Mouse (Mus musculus): ENCODE data around the gene Adgb. TPM values are rescaled to one million over a fixed set of nuclear protein-coding genes. Genes with fewer than 3 reads are reported as not detected.
"Not testable (repeated sequence)": the region's sequence is repeated elsewhere in the genome, so short reads cannot be mapped to it uniquely, and the experiment has no call there.

The Adgb gene
- 0.09 and 0.11 TPM in 2 replicates for polyA plus RNA-seq (2015; fragmentation: Nextera tagmentation; extraction: Ambion mirVana)

- H3K4me2 ChIP-seq = peak within 1 kb of the TSS; percentile 54
- H3K9me3 ChIP-seq (replicated peaks) = no peaks in the 10 kb centered on the region
Measured at GRCm38 (mm10) chr10:10471961-10472610, at the start of gene Adgb. Adgb (minus strand) TSS chr10:10472326.

GRCm38 (mm10) chr10:10480139-10480538, 8.0 kb upstream of the Adgb start:
- no peak for ATAC-seq
- WGBS = 89% methylated on average over 1 of the region's 1 CpGs

More at GRCm38 (mm10) chr10:10471961-10472610, at the start of gene Adgb:
- Histone ChIP-seq H3K9ac (peak within 1 kb of the TSS; percentile 31; the same call in 1 of the 2 replicates), H3K27me3 (no peaks in the 10 kb centered on the region), H3K27ac (no peak within 1 kb of the TSS), H3K36me3 (ENCODE audit: poor library complexity, severe bottlenecking) (no peaks in the 10 kb centered on the region), H3K4me3 (peak within 1 kb of the TSS; percentile 23), H3K4me1 (peaks cover 15% of the 10 kb centered on the region)
- 10% methylated on average over 22 of the region's 22 CpGs for WGBS
- ATAC-seq = peak; percentile 93

GRCm38 (mm10) chr10:10477429-10477828, 5.3 kb upstream of the Adgb start:
- not testable (repeated sequence) for H3K9ac ChIP-seq; ATAC-seq; H3K4me1 ChIP-seq; H3K4me3 ChIP-seq; H3K27ac ChIP-seq; H3K9me3 ChIP-seq (replicated peaks); H3K36me3 ChIP-seq (ENCODE audit: poor library complexity, severe bottlenecking); H3K4me2 ChIP-seq; H3K27me3 ChIP-seq
- 62% methylated on average over 10 of the region's 10 CpGs for WGBS

More at GRCm38 (mm10) chr10:10480139-10480538, 8.0 kb upstream of the Adgb start:
- H3K4me1 ChIP-seq = no peaks in the 10 kb centered on the region
- H3K4me2 ChIP-seq = no peak overlapping the region
- no peaks in the 10 kb centered on the region for H3K9me3 ChIP-seq (replicated peaks)
- H3K9ac ChIP-seq = no peak overlapping the region
- H3K27ac ChIP-seq = no peak overlapping the region
- H3K36me3 ChIP-seq (ENCODE audit: poor library complexity, severe bottlenecking) = no peaks in the 10 kb centered on the region
- no peak overlapping the region for H3K4me3 ChIP-seq
- H3K27me3 ChIP-seq = no peaks in the 10 kb centered on the region

DNA sequence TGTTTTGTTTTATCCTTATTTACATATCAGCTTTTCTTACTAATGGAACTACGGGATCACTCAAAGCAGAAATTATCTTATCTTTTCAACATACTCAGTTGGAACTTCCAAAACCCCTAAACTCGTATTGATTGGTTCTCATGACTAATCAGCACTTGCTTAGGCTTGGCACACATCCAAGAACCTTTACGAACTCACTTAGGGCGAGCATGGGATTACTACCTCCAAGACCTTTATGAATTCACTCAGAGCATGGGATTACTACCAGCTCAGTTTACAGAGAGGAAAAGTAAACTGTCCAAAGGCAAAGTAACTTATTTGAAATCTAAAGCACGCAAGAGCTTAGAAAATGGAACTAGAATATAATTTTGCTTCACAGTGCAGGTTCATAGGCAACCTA, 4.8 kb upstream of the Adgb start:
- Histone ChIP-seq H3K4me2 (no peak overlapping the region), H3K27me3 (no peaks in the 10 kb centered on the region), H3K36me3 (ENCODE audit: poor library complexity, severe bottlenecking) (no peaks in the 10 kb centered on the region), H3K4me1 (peaks cover 8% of the 10 kb centered on the region), H3K9me3 (replicated peaks) (no peaks in the 10 kb centered on the region), H3K4me3 (no peak overlapping the region), H3K9ac (no peak overlapping the region), H3K27ac (no peak overlapping the region)
- 54% methylated on average over 5 of the region's 5 CpGs for WGBS
- ATAC-seq = no peak

DNA sequence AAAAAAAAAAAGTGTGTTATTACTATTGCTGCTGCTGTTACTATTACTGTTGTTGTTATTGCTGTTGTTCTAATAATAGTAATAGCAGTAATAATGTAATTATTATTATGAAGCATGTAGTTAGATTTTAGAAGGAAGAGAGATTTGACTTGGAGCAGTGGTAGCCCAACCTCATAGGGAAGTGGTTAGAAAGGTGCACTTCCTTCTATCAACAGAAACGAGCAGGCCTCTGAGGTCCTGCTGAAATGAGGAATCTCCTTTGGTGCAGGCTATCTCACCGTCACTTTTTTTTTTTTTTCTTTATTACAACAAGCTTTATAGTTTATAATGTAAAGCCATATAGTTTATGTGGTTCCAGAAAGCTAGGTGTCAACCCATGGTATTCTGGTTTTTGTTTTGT, 4.4 kb upstream of the Adgb start:
- Histone ChIP-seq H3K4me2 (no peak overlapping the region), H3K9me3 (replicated peaks) (no peaks in the 10 kb centered on the region)

GRCm38 (mm10) chr10:10468699-10469547, 3.2 kb downstream of the Adgb start:
- H3K27me3 ChIP-seq = no peaks in the 10 kb centered on the region
- ATAC-seq = peak; percentile 41; the same call in 1 of the 2 replicates
- H3K4me1 ChIP-seq = peaks cover 15% of the 10 kb centered on the region
- H3K27ac ChIP-seq = no peak overlapping the region
- no peak overlapping the region for H3K9ac ChIP-seq
- WGBS = 60% methylated on average over 6 of the region's 6 CpGs
- no peaks in the 10 kb centered on the region for H3K36me3 ChIP-seq (ENCODE audit: poor library complexity, severe bottlenecking)
- H3K4me2 ChIP-seq = no peak overlapping the region
- H3K4me3 ChIP-seq = no peak overlapping the region
- no peaks in the 10 kb centered on the region for H3K9me3 ChIP-seq (replicated peaks)

More for the DNA sequence above, 4.4 kb upstream of the Adgb start:
- ATAC-seq = no peak
- H3K36me3 ChIP-seq (ENCODE audit: poor library complexity, severe bottlenecking) = no peaks in the 10 kb centered on the region
- H3K4me3 ChIP-seq = no peak overlapping the region
- H3K27me3 ChIP-seq = no peaks in the 10 kb centered on the region
- H3K9ac ChIP-seq = no peak overlapping the region
- 78% methylated on average over 2 of the region's 2 CpGs for WGBS
- peaks cover 9% of the 10 kb centered on the region for H3K4me1 ChIP-seq
- H3K27ac ChIP-seq = no peak overlapping the region

DNA sequence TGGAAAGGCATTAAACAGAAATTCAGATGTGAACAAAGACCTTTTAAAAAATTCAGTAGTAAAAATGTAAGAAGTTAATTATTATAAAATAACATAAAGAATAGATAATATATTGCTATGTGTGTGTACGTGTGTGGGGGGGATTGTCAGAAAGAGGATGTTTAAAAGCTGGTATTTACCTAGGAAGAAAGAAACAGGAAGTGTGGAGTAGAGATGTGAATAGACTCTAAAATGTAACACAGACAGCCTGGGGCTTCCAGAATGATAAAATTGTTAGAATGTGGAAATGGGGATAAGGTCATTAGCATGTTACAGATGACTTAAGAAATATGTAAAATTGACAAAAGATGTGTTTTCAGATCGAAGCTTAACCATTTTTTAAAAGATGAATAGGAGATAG, 12.0 kb downstream of the Adgb start:
- H3K9ac ChIP-seq = no peak overlapping the region
- H3K4me2 ChIP-seq = no peak overlapping the region
- no peaks in the 10 kb centered on the region for H3K9me3 ChIP-seq (replicated peaks)
- 81% methylated on average over 2 of the region's 2 CpGs for WGBS
- H3K4me3 ChIP-seq = no peak overlapping the region
- ATAC-seq = no peak
- H3K4me1 ChIP-seq = no peaks in the 10 kb centered on the region
- no peaks in the 10 kb centered on the region for H3K27me3 ChIP-seq
- H3K27ac ChIP-seq = no peak overlapping the region
- H3K36me3 ChIP-seq (ENCODE audit: poor library complexity, severe bottlenecking) = no peaks in the 10 kb centered on the region

GRCm38 (mm10) chr10:10456991-10457390, 15.1 kb downstream of the Adgb start:
- no peak overlapping the region for H3K27ac ChIP-seq
- WGBS = 92% methylated on average over 5 of the region's 5 CpGs
- no peaks in the 10 kb centered on the region for H3K4me1 ChIP-seq
- no peaks in the 10 kb centered on the region for H3K9me3 ChIP-seq (replicated peaks)
- no peak for ATAC-seq
- H3K27me3 ChIP-seq = no peaks in the 10 kb centered on the region
- no peaks in the 10 kb centered on the region for H3K36me3 ChIP-seq (ENCODE audit: poor library complexity, severe bottlenecking)
- no peak overlapping the region for H3K9ac ChIP-seq
- H3K4me2 ChIP-seq = no peak overlapping the region
- H3K4me3 ChIP-seq = no peak overlapping the region

GRCm38 (mm10) chr10:10449067-10449466, 23.1 kb downstream of the Adgb start:
- Histone ChIP-seq H3K9ac (no peak overlapping the region), H3K36me3 (ENCODE audit: poor library complexity, severe bottlenecking) (no peaks in the 10 kb centered on the region), H3K27me3 (no peaks in the 10 kb centered on the region; the same call in 1 of the 2 replicates), H3K27ac (no peak overlapping the region), H3K9me3 (replicated peaks) (no peaks in the 10 kb centered on the region), H3K4me2 (no peak overlapping the region), H3K4me3 (no peak overlapping the region), H3K4me1 (0 out of 2 replicates have a peak, but pooled peaks cover 6% of the 10 kb centered on the region)
- WGBS = 83% methylated on average over 3 of the region's 3 CpGs
- no peak for ATAC-seq

GRCm38 (mm10) chr10:10444841-10445466, 27.2 kb downstream of the Adgb start:
- Histone ChIP-seq H3K9ac (no peak overlapping the region), H3K27me3 (no peaks in the 10 kb centered on the region; the same call in 1 of the 2 replicates), H3K4me2 (no peak overlapping the region), H3K9me3 (replicated peaks) (no peaks in the 10 kb centered on the region), H3K4me1 (0 out of 2 replicates have a peak, but pooled peaks cover 6% of the 10 kb centered on the region), H3K36me3 (ENCODE audit: poor library complexity, severe bottlenecking) (no peaks in the 10 kb centered on the region), H3K27ac (no peak overlapping the region), H3K4me3 (no peak overlapping the region)
- 27% methylated on average over 3 of the region's 3 CpGs for WGBS
- ATAC-seq = 0 out of 2 replicates have a peak, but pooled peaks have one; percentile 45

GRCm38 (mm10) chr10:10443558-10443957, 28.6 kb downstream of the Adgb start:
- no peaks in the 10 kb centered on the region for H3K36me3 ChIP-seq (ENCODE audit: poor library complexity, severe bottlenecking)
- no peak overlapping the region for H3K27ac ChIP-seq
- no peak overlapping the region for H3K9ac ChIP-seq
- H3K4me1 ChIP-seq = 0 out of 2 replicates have a peak, but pooled peaks cover 6% of the 10 kb centered on the region
- H3K27me3 ChIP-seq = no peaks in the 10 kb centered on the region
- ATAC-seq = no peak
- no peaks in the 10 kb centered on the region for H3K9me3 ChIP-seq (replicated peaks)
- no peak overlapping the region for H3K4me3 ChIP-seq
- H3K4me2 ChIP-seq = no peak overlapping the region

DNA sequence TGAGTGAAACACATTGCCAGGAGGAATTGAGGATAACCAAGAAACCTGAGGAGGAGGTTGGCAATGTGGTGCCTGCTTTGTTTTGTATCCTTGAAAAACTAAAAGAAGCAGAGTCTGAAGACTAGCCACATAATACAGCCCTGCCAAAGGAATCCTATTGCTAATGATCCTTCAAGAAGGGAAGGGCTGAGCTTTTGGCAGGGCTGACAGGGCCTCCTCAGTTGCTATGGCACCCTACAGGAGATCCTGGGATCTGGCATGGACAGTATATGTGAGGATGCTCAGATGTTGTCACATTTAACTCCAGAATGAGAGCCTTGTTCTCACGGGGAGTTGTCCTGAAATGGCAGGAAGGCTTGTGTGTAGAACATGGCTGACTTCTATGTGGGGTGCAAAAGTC, 37.1 kb downstream of the Adgb start:
- WGBS = 69% methylated on average over 1 of the region's 1 CpGs
- H3K9ac ChIP-seq = no peak overlapping the region

More for the DNA sequence above, 37.1 kb downstream of the Adgb start:
- Histone ChIP-seq H3K4me2 (no peak overlapping the region), H3K27me3 (no peaks in the 10 kb centered on the region), H3K4me1 (0 out of 2 replicates have a peak, but pooled peaks cover 4% of the 10 kb centered on the region), H3K36me3 (ENCODE audit: poor library complexity, severe bottlenecking) (no peaks in the 10 kb centered on the region), H3K9me3 (replicated peaks) (no peaks in the 10 kb centered on the region), H3K4me3 (no peak overlapping the region), H3K27ac (no peak overlapping the region)
- peak; percentile 55; the same call in 1 of the 2 replicates for ATAC-seq
